Mouse (Mus musculus): Measurements from ENCODE around the gene Dgki. TPM values are rescaled to one million over a fixed set of nuclear protein-coding genes. Genes with fewer than 3 reads are reported as not detected.

Dgki gene
- polyA plus RNA-seq, 1 experiment from 2014 or later = 5.9 TPM

GRCm38 (mm10) chr6:37325906-37326602 lies 26.1 kb upstream of the Dgki start:
- Histone ChIP-seq H3K9ac (no peak overlapping the region), H3K27me3 (no peaks in the 10 kb centered on the region), H3K9me3 (no peaks in the 10 kb centered on the region), H3K4me2 (no peak overlapping the region), H3K4me3 (no peak overlapping the region), H3K27ac (replicated peaks) (peak overlapping the region; percentile 65; the same call in 1 of the 2 replicates), H3K36me3 (no peaks in the 10 kb centered on the region), H3K4me1 (replicated peaks) (peaks cover 48% of the 10 kb centered on the region)
- 95% methylated on average over 9 of the region's 9 CpGs for WGBS
- no peak for ATAC-seq (ENCODE audit: low read depth)

- Histone ChIP-seq H3K4me1 (replicated peaks) (peaks cover 40% of the 10 kb centered on the region), H3K4me3 (no peak overlapping the region), H3K4me2 (no peak overlapping the region), H3K27ac (replicated peaks) (no peak overlapping the region), H3K9me3 (no peaks in the 10 kb centered on the region), H3K27me3 (no peaks in the 10 kb centered on the region), H3K36me3 (no peaks in the 10 kb centered on the region), H3K9ac (no peak overlapping the region)
- ATAC-seq (ENCODE audit: low read depth) = no peak
- 83% methylated on average over 3 of the region's 3 CpGs for WGBS
Measured at GRCm38 (mm10) chr6:37325076-37325475, 25.1 kb upstream of the Dgki start.

GRCm38 (mm10) chr6:37322641-37323040 lies 22.7 kb upstream of the Dgki start:
- Histone ChIP-seq H3K4me3 (no peak overlapping the region), H3K27ac (replicated peaks) (no peak overlapping the region), H3K4me2 (no peak overlapping the region), H3K9ac (no peak overlapping the region), H3K27me3 (no peaks in the 10 kb centered on the region), H3K36me3 (no peaks in the 10 kb centered on the region), H3K4me1 (replicated peaks) (peaks cover 16% of the 10 kb centered on the region), H3K9me3 (no peaks in the 10 kb centered on the region)
- ATAC-seq (ENCODE audit: low read depth) = no peak
- 90% methylated on average over 7 of the region's 7 CpGs for WGBS

- Histone ChIP-seq H3K4me3 (no peak overlapping the region), H3K27me3 (no peaks in the 10 kb centered on the region), H3K4me2 (no peak overlapping the region), H3K4me1 (replicated peaks) (peaks cover 12% of the 10 kb centered on the region), H3K36me3 (no peaks in the 10 kb centered on the region), H3K9ac (no peak overlapping the region), H3K9me3 (no peaks in the 10 kb centered on the region), H3K27ac (replicated peaks) (no peak overlapping the region)
- ATAC-seq (ENCODE audit: low read depth) = no peak
- 92% methylated on average over 9 of the region's 9 CpGs for WGBS
Measured at GRCm38 (mm10) chr6:37322088-37322487, 22.1 kb upstream of the Dgki start.

GRCm38 (mm10) chr6:37317904-37318303 lies 17.9 kb upstream of the Dgki start:
- Histone ChIP-seq H3K4me3 (no peak overlapping the region), H3K4me1 (replicated peaks) (no peaks in the 10 kb centered on the region), H3K36me3 (no peaks in the 10 kb centered on the region), H3K27me3 (no peaks in the 10 kb centered on the region), H3K9ac (no peak overlapping the region), H3K4me2 (no peak overlapping the region), H3K27ac (replicated peaks) (no peak overlapping the region), H3K9me3 (0 out of 2 replicates have a peak, but pooled peaks cover 3% of the 10 kb centered on the region)
- no peak for ATAC-seq (ENCODE audit: low read depth)
- 82% methylated on average over 5 of the region's 5 CpGs for WGBS

- no peak for ATAC-seq (ENCODE audit: low read depth)
- Histone ChIP-seq H3K27me3 (no peaks in the 10 kb centered on the region), H3K4me1 (replicated peaks) (no peaks in the 10 kb centered on the region), H3K9me3 (0 out of 2 replicates have a peak, but pooled peaks cover 3% of the 10 kb centered on the region), H3K4me2 (no peak overlapping the region), H3K4me3 (no peak overlapping the region), H3K36me3 (no peaks in the 10 kb centered on the region), H3K27ac (replicated peaks) (no peak overlapping the region), H3K9ac (no peak overlapping the region)
Measured at GRCm38 (mm10) chr6:37315440-37315839, 15.5 kb upstream of the Dgki start.

GRCm38 (mm10) chr6:37310601-37311000 lies 10.6 kb upstream of the Dgki start:
- H3K36me3 ChIP-seq = no peaks in the 10 kb centered on the region
- no peaks in the 10 kb centered on the region for H3K4me1 ChIP-seq (replicated peaks)
- no peak for ATAC-seq (ENCODE audit: low read depth)
- no peak overlapping the region for H3K4me2 ChIP-seq
- H3K27ac ChIP-seq (replicated peaks) = no peak overlapping the region
- H3K9me3 ChIP-seq = no peaks in the 10 kb centered on the region
- H3K4me3 ChIP-seq = no peak overlapping the region
- WGBS = 94% methylated on average over 4 of the region's 4 CpGs
- H3K9ac ChIP-seq = no peak overlapping the region
- no peaks in the 10 kb centered on the region for H3K27me3 ChIP-seq

GRCm38 (mm10) chr6:37306616-37307015 lies 6.6 kb upstream of the Dgki start:
- Histone ChIP-seq H3K27me3 (peaks cover 6% of the 10 kb centered on the region), H3K4me1 (replicated peaks) (no peaks in the 10 kb centered on the region), H3K4me3 (no peak overlapping the region), H3K9me3 (no peaks in the 10 kb centered on the region), H3K27ac (replicated peaks) (no peak overlapping the region), H3K36me3 (no peaks in the 10 kb centered on the region), H3K4me2 (no peak overlapping the region), H3K9ac (no peak overlapping the region)
- ATAC-seq (ENCODE audit: low read depth) = no peak
- 96% methylated on average over 1 of the region's 1 CpGs for WGBS

GRCm38 (mm10) chr6:37300492-37300891 lies 508 bp upstream of the Dgki start:
- Histone ChIP-seq H3K27me3 (peaks cover 24% of the 10 kb centered on the region), H3K9ac (peak overlapping the region; percentile 91), H3K9me3 (no peaks in the 10 kb centered on the region), H3K27ac (replicated peaks) (peak overlapping the region; percentile 86), H3K4me1 (replicated peaks) (peaks cover 40% of the 10 kb centered on the region), H3K4me2 (peak overlapping the region; percentile 82), H3K36me3 (no peaks in the 10 kb centered on the region), H3K4me3 (peak overlapping the region; percentile 79)
- WGBS = 9% methylated on average over 13 of the region's 13 CpGs
- ATAC-seq (ENCODE audit: low read depth) = peak; percentile 20; the same call in 1 of the 2 replicates

GRCm38 (mm10) chr6:37298982-37299381 lies 1.0 kb downstream of the Dgki start:
- no peak for ATAC-seq (ENCODE audit: low read depth)
- H3K36me3 ChIP-seq = no peaks in the 10 kb centered on the region
- peaks cover 24% of the 10 kb centered on the region for H3K27me3 ChIP-seq
- peaks cover 40% of the 10 kb centered on the region for H3K4me1 ChIP-seq (replicated peaks)
- peak overlapping the region; percentile 79 for H3K4me3 ChIP-seq
- H3K27ac ChIP-seq (replicated peaks) = no peak overlapping the region
- 38% methylated on average over 4 of the region's 4 CpGs for WGBS
- no peaks in the 10 kb centered on the region for H3K9me3 ChIP-seq
- H3K9ac ChIP-seq = peak overlapping the region; percentile 91
- peak overlapping the region; percentile 82 for H3K4me2 ChIP-seq

- Histone ChIP-seq H3K9me3 (no peaks in the 10 kb centered on the region), H3K9ac (peak overlapping the region; percentile 54), H3K4me2 (peak overlapping the region; percentile 82), H3K27me3 (peaks cover 24% of the 10 kb centered on the region), H3K4me1 (replicated peaks) (peaks cover 45% of the 10 kb centered on the region), H3K27ac (replicated peaks) (0 out of 2 replicates have a peak overlapping the region, but pooled peaks have one; percentile 5), H3K4me3 (peak overlapping the region; percentile 79), H3K36me3 (no peaks in the 10 kb centered on the region)
- 39% methylated on average over 8 of the region's 8 CpGs for WGBS
- ATAC-seq (ENCODE audit: low read depth) = no peak
Measured at GRCm38 (mm10) chr6:37297744-37298482, 2.1 kb downstream of the Dgki start.

- no peaks in the 10 kb centered on the region for H3K9me3 ChIP-seq
- H3K4me1 ChIP-seq (replicated peaks) = peaks cover 12% of the 10 kb centered on the region
- H3K9ac ChIP-seq = no peak overlapping the region
- no peak overlapping the region for H3K27ac ChIP-seq (replicated peaks)
- no peaks in the 10 kb centered on the region for H3K36me3 ChIP-seq
- 84% methylated on average over 2 of the region's 2 CpGs for WGBS
- ATAC-seq (ENCODE audit: low read depth) = no peak
- no peak overlapping the region for H3K4me2 ChIP-seq
- H3K27me3 ChIP-seq = no peaks in the 10 kb centered on the region
- no peak overlapping the region for H3K4me3 ChIP-seq
Measured at GRCm38 (mm10) chr6:37292068-37292467, 7.9 kb downstream of the Dgki start.

Measured in neural tube, embryonic 13.5 days (tissue).